Mouse (Mus musculus) erythroblast, embryonic 14.5 days (primary cell): ENCODE results near the gene Atpif1.

Source experiments
- GATA1 ChIP-seq: IDR thresholded peaks from 2 replicates; pipeline ENCODE4 v1.6.1; 2012; ENCODE audit warnings: low read length, inconsistent platforms, mixed read lengths
- TAL1 ChIP-seq: IDR thresholded peaks from 3 replicates; pipeline ENCODE4 v1.6.1; 2012; ENCODE audit warnings: low read length, inconsistent platforms, mixed read lengths

GRCm38 (mm10) chr4:132491748-132492147, 41.7 kb downstream of the Atpif1 start:
- TF ChIP-seq TAL1, result no peak
- no peak for TF ChIP-seq GATA1
